Mouse (Mus musculus) forebrain, embryonic 13.5 days (tissue): ENCODE measurements at regions not wholly inside any gene's neighbourhood (a gene's known extent, or its start where the extent isn't known, plus 50 kb on each side); places are given as distances from the start of the nearest gene placed in this dataset.

Experiments
- ATAC-seq: fragments of 200-750 bp; cut with Nextera tagmentation; 2 replicates; pipeline ENCODE4 v1.8.0; 2017
- H3K27ac ChIP-seq: fragments of 300-500 bp; sonication (generic); 2 replicates; pipeline ENCODE4 v1.5.1; 2015; ENCODE audit warnings: inconsistent platforms, mild to moderate bottlenecking, moderate library complexity
- H3K27me3 ChIP-seq: fragments of 300-500 bp; sonication (generic); 2 replicates; pipeline ENCODE4 v1.6.1; 2015; ENCODE audit warnings: mild to moderate bottlenecking, inconsistent platforms
- H3K36me3 ChIP-seq: fragments of 300-500 bp; sonication (generic); 2 replicates; pipeline ENCODE4 v1.6.1; 2015; ENCODE audit warnings: mild to moderate bottlenecking, inconsistent platforms; ENCODE audit not compliant: poor library complexity, severe bottlenecking
- H3K4me1 ChIP-seq: fragments of 300-500 bp; sonication (generic); 2 replicates; pipeline ENCODE4 v1.6.1; 2015; ENCODE audit warnings: inconsistent platforms
- H3K4me2 ChIP-seq: fragments of 300-500 bp; sonication (generic); 2 replicates; pipeline ENCODE4 v1.6.1; 2015; ENCODE audit warnings: inconsistent platforms, mild to moderate bottlenecking, moderate library complexity
- H3K4me3 ChIP-seq: fragments of 300-500 bp; sonication (generic); 2 replicates; pipeline ENCODE4 v1.5.1; 2015; ENCODE audit warnings: mild to moderate bottlenecking, inconsistent platforms
- H3K9ac ChIP-seq: fragments of 300-500 bp; sonication (generic); 2 replicates; pipeline ENCODE4 v1.6.1; 2015; ENCODE audit warnings: mild to moderate bottlenecking, inconsistent platforms
- H3K9me3 ChIP-seq: fragments of 300-500 bp; sonication (generic); replicated peaks from 2 replicates; pipeline ENCODE4 v1.6.1; 2016; ENCODE audit warnings: inconsistent platforms
- WGBS: fragments of 180-500 bp; shearing (Covaris S2); methylation state at CpG from one replicate; pipeline ENCODE4 v1.1.7; 2015; 5-methylcytosine and 5-hydroxymethylcytosine counted together

- no peak overlapping the region for H3K9ac ChIP-seq
- 29% methylated on average over 3 of the region's 3 CpGs for WGBS
- no peaks in the 10 kb centered on the region for H3K27me3 ChIP-seq
- no peak overlapping the region for H3K27ac ChIP-seq
- no peak overlapping the region for H3K4me2 ChIP-seq
- H3K36me3 ChIP-seq = no peaks in the 10 kb centered on the region
- no peak overlapping the region for H3K4me3 ChIP-seq
- H3K4me1 ChIP-seq = peaks cover 4% of the 10 kb centered on the region
- no peaks in the 10 kb centered on the region for H3K9me3 ChIP-seq
- ATAC-seq = no peak
Observed at GRCm38 (mm10) chr19:15242781-15243180, 644.9 kb upstream of the Tle4 start.

DNA sequence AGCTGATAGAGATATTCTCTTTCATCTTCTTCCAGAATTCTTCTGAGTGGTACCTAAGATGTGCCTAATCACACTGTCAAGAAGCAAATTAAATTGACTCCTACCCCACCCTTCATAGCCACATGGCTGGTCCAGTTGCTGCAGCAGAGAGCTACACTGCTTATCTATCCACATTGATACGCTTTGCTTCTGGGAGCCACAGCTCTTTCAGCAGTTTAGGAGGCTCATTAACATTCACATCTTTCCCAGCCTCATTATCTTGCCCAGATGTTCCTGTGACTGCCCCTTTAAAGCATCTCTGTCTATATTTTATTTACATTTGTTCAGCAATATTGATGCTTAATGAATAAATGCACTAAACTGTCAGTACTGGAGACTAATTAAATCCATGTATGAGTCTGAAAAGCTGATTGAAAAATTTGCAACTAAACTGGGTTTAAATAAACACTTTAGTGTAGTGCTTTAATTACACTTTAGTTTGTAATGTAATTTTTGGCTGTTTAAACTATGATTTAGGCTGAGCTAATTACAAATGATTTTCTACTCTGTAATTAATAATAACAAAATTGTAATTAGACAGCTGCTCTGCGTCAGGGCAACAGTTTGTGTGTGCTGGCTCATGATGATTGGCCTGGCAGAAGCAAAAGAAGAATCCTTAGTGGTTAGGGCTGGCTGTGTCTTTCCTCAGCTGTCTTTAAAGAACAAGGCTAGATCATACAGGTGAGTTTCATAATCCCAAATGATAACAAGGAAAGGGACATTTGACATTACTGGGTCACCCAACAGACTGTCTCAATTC, 632.5 kb upstream of the Tle4 start:
- no peak overlapping the region for H3K4me2 ChIP-seq
- H3K36me3 ChIP-seq = no peaks in the 10 kb centered on the region
- H3K27me3 ChIP-seq = no peaks in the 10 kb centered on the region; the same call in 1 of the 2 replicates
- 36% methylated on average over 2 of the region's 2 CpGs for WGBS
- H3K4me3 ChIP-seq = no peak overlapping the region
- H3K9me3 ChIP-seq = peaks cover 5% of the 10 kb centered on the region; the same call in 1 of the 2 replicates
- H3K4me1 ChIP-seq = peaks cover 8% of the 10 kb centered on the region
- H3K27ac ChIP-seq = no peak overlapping the region
- no peak overlapping the region for H3K9ac ChIP-seq
- peak; percentile 85 for ATAC-seq

- Histone ChIP-seq H3K27me3 (no peaks in the 10 kb centered on the region), H3K4me3 (no peak overlapping the region), H3K27ac (no peak overlapping the region), H3K4me2 (no peak overlapping the region), H3K9ac (no peak overlapping the region), H3K9me3 (no peaks in the 10 kb centered on the region), H3K36me3 (no peaks in the 10 kb centered on the region), H3K4me1 (peaks cover 7% of the 10 kb centered on the region; the same call in 1 of the 2 replicates)
- ATAC-seq = no peak
- 81% methylated on average over 3 of the region's 3 CpGs for WGBS
Observed at GRCm38 (mm10) chr19:15217387-15217786, 619.5 kb upstream of the Tle4 start.

GRCm38 (mm10) chr19:15214651-15215050, 616.8 kb upstream of the Tle4 start:
- Histone ChIP-seq H3K9ac (no peak overlapping the region), H3K9me3 (no peaks in the 10 kb centered on the region), H3K27me3 (no peaks in the 10 kb centered on the region), H3K4me1 (peaks cover 7% of the 10 kb centered on the region; the same call in 1 of the 2 replicates), H3K36me3 (no peaks in the 10 kb centered on the region), H3K4me3 (no peak overlapping the region), H3K4me2 (no peak overlapping the region), H3K27ac (no peak overlapping the region)
- no peak for ATAC-seq
- 84% methylated on average over 3 of the region's 3 CpGs for WGBS

DNA sequence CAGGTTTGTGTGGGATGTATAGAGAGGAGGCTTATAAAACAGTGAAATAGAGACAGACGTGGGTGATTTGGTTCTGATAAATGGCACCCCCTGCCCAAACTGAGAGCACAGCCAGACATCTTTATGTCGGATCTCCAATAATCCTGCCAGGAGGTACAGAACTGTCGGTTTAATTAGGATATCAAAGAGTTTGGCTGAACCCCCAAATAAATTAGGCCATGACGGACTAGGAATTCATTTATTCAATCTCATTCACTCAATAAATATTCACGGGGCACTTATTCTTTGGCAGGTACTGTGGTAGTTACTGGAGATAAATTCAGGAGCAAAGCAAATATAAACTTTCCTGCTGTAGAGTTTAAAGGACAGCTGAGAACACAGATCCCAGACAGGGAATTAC, 615.0 kb upstream of the Tle4 start:
- no peaks in the 10 kb centered on the region for H3K9me3 ChIP-seq
- no peak overlapping the region for H3K4me2 ChIP-seq
- no peaks in the 10 kb centered on the region for H3K36me3 ChIP-seq
- H3K4me1 ChIP-seq = peaks cover 7% of the 10 kb centered on the region; the same call in 1 of the 2 replicates
- ATAC-seq = no peak
- WGBS = 24% methylated on average over 5 of the region's 5 CpGs
- no peak overlapping the region for H3K27ac ChIP-seq
- H3K27me3 ChIP-seq = no peaks in the 10 kb centered on the region
- no peak overlapping the region for H3K4me3 ChIP-seq
- H3K9ac ChIP-seq = no peak overlapping the region

DNA sequence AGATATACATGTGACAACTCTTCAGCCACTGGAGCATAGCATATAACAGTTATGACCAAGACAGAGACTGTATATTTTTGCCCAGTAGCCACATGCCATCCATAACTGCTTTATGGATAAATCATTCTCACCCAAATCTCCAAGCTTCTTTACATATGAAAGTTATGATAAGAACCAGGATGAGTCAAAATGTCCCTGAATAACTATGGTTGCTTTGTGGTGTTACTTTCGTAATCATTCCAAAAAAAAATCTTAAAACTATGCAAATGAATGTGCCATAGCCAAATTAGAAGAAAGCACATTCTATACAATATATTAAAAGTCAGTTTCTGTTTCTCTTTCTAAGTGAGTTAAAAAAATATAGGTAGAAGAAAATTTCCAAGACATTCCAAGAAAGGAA, 605.2 kb upstream of the Tle4 start:
- no peak overlapping the region for H3K27ac ChIP-seq
- no peaks in the 10 kb centered on the region for H3K9me3 ChIP-seq
- no peak overlapping the region for H3K4me2 ChIP-seq
- H3K36me3 ChIP-seq = no peaks in the 10 kb centered on the region
- H3K9ac ChIP-seq = no peak overlapping the region
- H3K4me3 ChIP-seq = no peak overlapping the region
- H3K4me1 ChIP-seq = peaks cover 20% of the 10 kb centered on the region
- ATAC-seq = no peak
- H3K27me3 ChIP-seq = no peaks in the 10 kb centered on the region
- WGBS = 90% methylated on average over 1 of the region's 1 CpGs

DNA sequence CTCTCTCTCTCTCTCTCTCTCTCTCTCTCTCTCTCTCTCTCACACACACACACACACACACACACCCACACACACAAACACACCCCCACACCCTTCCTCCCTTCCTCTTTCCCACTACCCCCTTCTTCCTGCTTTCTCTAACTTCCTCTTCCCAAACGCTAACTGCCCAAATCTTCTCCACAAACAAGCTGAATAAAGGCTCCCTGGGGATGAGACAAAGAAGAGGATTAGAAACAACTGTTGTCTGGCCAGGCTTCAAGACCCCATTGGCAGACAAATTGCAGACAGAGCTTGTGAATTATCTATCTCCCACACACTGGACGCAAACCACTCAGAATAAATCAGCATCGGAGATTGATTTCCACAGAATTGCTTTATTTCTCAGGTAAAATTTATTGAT, 603.4 kb upstream of the Tle4 start:
- 9% methylated on average over 3 of the region's 3 CpGs for WGBS
- H3K4me3 ChIP-seq = no peak overlapping the region
- no peaks in the 10 kb centered on the region for H3K27me3 ChIP-seq
- H3K4me2 ChIP-seq = no peak overlapping the region
- ATAC-seq = 0 out of 2 replicates have a peak, but pooled peaks have one; percentile 36
- H3K27ac ChIP-seq = peak overlapping the region; percentile 65
- peaks cover 20% of the 10 kb centered on the region for H3K4me1 ChIP-seq
- no peaks in the 10 kb centered on the region for H3K9me3 ChIP-seq
- H3K36me3 ChIP-seq = no peaks in the 10 kb centered on the region
- H3K9ac ChIP-seq = no peak overlapping the region

DNA sequence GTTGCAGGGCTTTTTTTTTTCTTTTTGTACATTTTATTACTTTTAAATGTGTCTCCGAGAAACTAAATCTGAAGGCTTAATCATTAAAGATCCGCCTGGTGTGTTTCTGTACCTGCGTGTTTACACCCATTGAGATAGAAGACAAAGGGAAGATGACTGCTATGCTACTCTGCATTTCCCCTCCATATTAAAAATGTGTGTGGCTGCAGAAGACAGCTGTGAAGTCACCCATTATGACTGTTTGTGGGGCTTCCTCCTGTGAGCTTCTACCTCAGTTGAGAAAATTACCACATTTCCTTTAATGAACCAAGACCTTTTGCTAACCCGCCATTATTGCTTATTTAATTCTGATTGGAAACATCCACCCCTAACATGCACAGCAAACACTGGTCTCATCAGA, 602.9 kb upstream of the Tle4 start:
- H3K36me3 ChIP-seq = no peaks in the 10 kb centered on the region
- ATAC-seq = peak; percentile 59; the same call in 1 of the 2 replicates
- 0 out of 2 replicates have a peak overlapping the region, but pooled peaks have one; percentile 0 for H3K4me2 ChIP-seq
- H3K4me3 ChIP-seq = no peak overlapping the region
- no peak overlapping the region for H3K9ac ChIP-seq
- peaks cover 20% of the 10 kb centered on the region for H3K4me1 ChIP-seq
- no peaks in the 10 kb centered on the region for H3K27me3 ChIP-seq
- peak overlapping the region; percentile 65 for H3K27ac ChIP-seq
- H3K9me3 ChIP-seq = no peaks in the 10 kb centered on the region
- WGBS = 55% methylated on average over 4 of the region's 4 CpGs

GRCm38 (mm10) chr19:15200361-15200760, 602.5 kb upstream of the Tle4 start:
- 18% methylated on average over 2 of the region's 2 CpGs for WGBS
- no peaks in the 10 kb centered on the region for H3K36me3 ChIP-seq
- peaks cover 20% of the 10 kb centered on the region for H3K4me1 ChIP-seq
- no peaks in the 10 kb centered on the region for H3K27me3 ChIP-seq
- H3K4me3 ChIP-seq = no peak overlapping the region
- H3K27ac ChIP-seq = peak overlapping the region; percentile 65; the same call in 1 of the 2 replicates
- peak; percentile 58; the same call in 1 of the 2 replicates for ATAC-seq
- 0 out of 2 replicates have a peak overlapping the region, but pooled peaks have one; percentile 0 for H3K4me2 ChIP-seq
- no peaks in the 10 kb centered on the region for H3K9me3 ChIP-seq
- H3K9ac ChIP-seq = no peak overlapping the region

GRCm38 (mm10) chr19:15199692-15200091, 601.8 kb upstream of the Tle4 start:
- Histone ChIP-seq H3K4me1 (peaks cover 20% of the 10 kb centered on the region), H3K36me3 (no peaks in the 10 kb centered on the region), H3K9ac (no peak overlapping the region), H3K4me3 (no peak overlapping the region), H3K27ac (no peak overlapping the region), H3K27me3 (no peaks in the 10 kb centered on the region), H3K9me3 (no peaks in the 10 kb centered on the region), H3K4me2 (no peak overlapping the region)
- 67% methylated on average over 1 of the region's 1 CpGs for WGBS
- ATAC-seq = no peak

DNA sequence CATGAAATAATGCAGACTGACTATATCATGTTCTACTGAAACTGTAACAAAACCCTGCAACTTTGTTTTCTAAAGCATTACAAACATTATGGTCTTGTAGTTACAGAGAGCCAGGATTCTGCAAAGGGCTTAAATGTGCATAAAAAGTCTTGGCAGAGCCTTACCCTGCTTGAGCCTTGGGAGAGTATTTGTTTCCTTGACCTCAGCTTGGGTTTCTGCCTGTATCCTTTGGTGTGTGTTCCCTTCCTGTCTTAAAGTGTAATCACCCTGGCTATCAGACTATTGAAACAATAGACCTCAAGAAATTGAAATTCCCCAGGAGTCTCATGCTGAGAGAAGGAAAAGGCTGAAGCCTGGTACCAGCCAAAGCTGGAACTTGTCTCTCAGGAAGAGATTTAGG, 577.4 kb upstream of the Tle4 start:
- Histone ChIP-seq H3K9me3 (no peaks in the 10 kb centered on the region), H3K36me3 (no peaks in the 10 kb centered on the region), H3K27ac (no peak overlapping the region), H3K9ac (no peak overlapping the region), H3K4me2 (no peak overlapping the region), H3K4me3 (no peak overlapping the region), H3K27me3 (no peaks in the 10 kb centered on the region), H3K4me1 (no peaks in the 10 kb centered on the region)
- ATAC-seq = no peak

DNA sequence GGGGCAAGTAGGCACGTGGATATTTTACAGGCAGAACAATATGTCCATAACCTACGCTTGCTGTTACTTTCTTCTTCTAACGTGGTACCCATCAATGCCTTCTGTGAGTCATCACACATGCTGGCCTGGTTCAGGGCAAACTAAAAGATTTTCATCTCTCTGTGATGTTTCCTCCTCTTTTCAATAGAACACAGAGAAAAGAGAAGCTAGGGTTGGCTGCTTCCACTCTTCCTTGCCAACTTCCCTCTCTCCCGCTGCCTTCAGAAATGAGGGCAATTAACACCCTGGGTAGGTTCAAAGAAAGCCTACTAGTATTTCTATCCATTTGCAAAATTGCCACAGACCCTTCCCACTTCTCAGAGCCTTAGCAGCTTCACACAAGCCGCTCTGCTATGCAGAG, 575.5 kb upstream of the Tle4 start:
- 33% methylated on average over 5 of the region's 5 CpGs for WGBS
- Histone ChIP-seq H3K4me2 (no peak overlapping the region), H3K9ac (no peak overlapping the region), H3K27ac (no peak overlapping the region), H3K27me3 (no peaks in the 10 kb centered on the region), H3K36me3 (no peaks in the 10 kb centered on the region), H3K4me1 (no peaks in the 10 kb centered on the region), H3K9me3 (no peaks in the 10 kb centered on the region), H3K4me3 (no peak overlapping the region)
- ATAC-seq = no peak

DNA sequence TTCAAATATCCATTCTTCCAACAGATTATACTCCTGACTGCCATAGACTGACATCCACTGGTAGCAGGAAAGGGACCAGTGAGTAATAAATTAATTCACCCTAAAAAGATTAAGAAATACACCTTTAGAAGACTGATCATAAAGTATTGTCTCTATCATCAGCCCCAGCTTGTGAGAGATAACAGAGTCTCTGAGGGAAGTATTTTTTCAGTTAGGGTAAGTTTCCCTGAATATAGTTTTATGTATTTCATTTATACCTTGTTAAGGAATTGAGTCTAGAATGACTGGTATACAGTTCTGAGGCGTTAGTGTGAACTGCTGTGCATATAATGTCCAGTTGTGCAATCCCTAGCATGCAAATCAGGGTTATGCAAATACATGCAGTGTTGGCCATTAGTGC, 569.3 kb upstream of the Tle4 start:
- ATAC-seq = no peak
- Histone ChIP-seq H3K4me3 (no peak overlapping the region), H3K27ac (no peak overlapping the region), H3K36me3 (no peaks in the 10 kb centered on the region), H3K4me1 (no peaks in the 10 kb centered on the region), H3K9ac (no peak overlapping the region), H3K9me3 (no peaks in the 10 kb centered on the region), H3K4me2 (no peak overlapping the region), H3K27me3 (no peaks in the 10 kb centered on the region)
- WGBS = 66% methylated on average over 1 of the region's 1 CpGs
